Mouse (Mus musculus) right cerebral cortex, adult 18-20 months (tissue): ENCODE data around the gene Hmbs.

Experiments used
- DNase-seq: peaks from one replicate; pipeline ENCODE4 v3.0.0; 2022; ENCODE audit warnings: mixed read lengths

The Hmbs gene

GRCm38 (mm10) chr9:44287003-44287400, 57.0 kb downstream of the Hmbs start:
- no peak for DNase-seq
